Mouse (Mus musculus) frontal cortex, adult 2 months (tissue): ENCODE measurements at regions not wholly inside any gene's neighbourhood (a gene's known extent, or its start where the extent isn't known, plus 50 kb on each side); places are given as distances from the start of the nearest gene placed in this dataset.

Source experiments
- DNase-seq, 2 experiments: peaks; one replicate each; pipeline ENCODE4 v3.0.0; 2022; ENCODE audit warnings: low spot score in 1 of 2; ENCODE audit errors: extremely low spot score in 1 of 2

GRCm38 (mm10) chr13:53996867-53997266, 58.6 kb downstream of the Drd1 start:
- no peak for DNase-seq

- DNase-seq: no peak
Observed at GRCm38 (mm10) chr13:53992863-53993451, 62.5 kb downstream of the Drd1 start.

- no peak for DNase-seq
Observed at GRCm38 (mm10) chr13:53979226-53979625, 76.3 kb downstream of the Drd1 start.

- peak; percentile 40 to 73 for DNase-seq
Observed at GRCm38 (mm10) chr13:53969421-53969820, 86.1 kb downstream of the Drd1 start.

GRCm38 (mm10) chr13:53956167-53956566, 99.3 kb downstream of the Drd1 start:
- DNase-seq: peak; percentile 82 to 87

GRCm38 (mm10) chr13:53948056-53948455, 107.4 kb downstream of the Drd1 start:
- no peak for DNase-seq

- peak; percentile 56 to 75 for DNase-seq
Observed at GRCm38 (mm10) chr13:53945681-53946080, 109.8 kb downstream of the Drd1 start.

GRCm38 (mm10) chr13:53941005-53941747, 114.3 kb downstream of the Drd1 start:
- DNase-seq: peak in 1 of 2 experiments; percentile 68

GRCm38 (mm10) chr13:53935174-53935699, 120.3 kb downstream of the Drd1 start:
- DNase-seq: no peak

- DNase-seq: no peak
Observed at GRCm38 (mm10) chr13:53934457-53934856, 121.0 kb downstream of the Drd1 start.

GRCm38 (mm10) chr13:53926128-53926527, 129.4 kb downstream of the Drd1 start:
- no peak for DNase-seq

- DNase-seq: no peak
Observed at GRCm38 (mm10) chr13:53924433-53924832, 131.1 kb downstream of the Drd1 start.

GRCm38 (mm10) chr13:53923721-53924374, 131.7 kb downstream of the Drd1 start:
- DNase-seq: no peak

GRCm38 (mm10) chr13:53921796-53922195, 133.7 kb downstream of the Drd1 start:
- DNase-seq: no peak

- no peak for DNase-seq
Observed at GRCm38 (mm10) chr13:53919851-53920381, 135.6 kb downstream of the Drd1 start.

- no peak for DNase-seq
Observed at GRCm38 (mm10) chr13:53915456-53915855, 140.0 kb downstream of the Drd1 start.

GRCm38 (mm10) chr13:53914434-53914833, 141.1 kb downstream of the Drd1 start:
- DNase-seq: no peak

GRCm38 (mm10) chr13:53913501-53913900, 142.0 kb downstream of the Drd1 start:
- no peak for DNase-seq

GRCm38 (mm10) chr13:53911846-53912245, 143.7 kb downstream of the Drd1 start:
- no peak for DNase-seq

- DNase-seq: no peak
Observed at GRCm38 (mm10) chr13:53911261-53911660, 144.2 kb downstream of the Drd1 start.

- no peak for DNase-seq
Observed at GRCm38 (mm10) chr13:53910251-53910650, 145.3 kb downstream of the Drd1 start.
